Mouse (Mus musculus) heart, adult 18-20 months (tissue): Measurements from ENCODE around the gene Adam1b. TPM values are rescaled to one million over a fixed set of nuclear protein-coding genes. Genes with fewer than 3 reads are reported as not detected.
A peak's percentile ranks its signal among the peaks of the same experiment; 100 is the strongest.

Source experiments
- DNase-seq, 2 experiments: peaks; one replicate each; pipeline ENCODE4 v3.0.0; 2021 to 2022; ENCODE audit warnings: mixed read lengths in 1 of 2
- total RNA-seq, 2 experiments: library from RNA; stranded (reverse); gene quantifications; 2 replicates each; pipeline ENCODE4 v1.2.3; 2021

Adam1b gene
- total RNA-seq, 2 experiments from 2014 or later = not detected

DNA sequence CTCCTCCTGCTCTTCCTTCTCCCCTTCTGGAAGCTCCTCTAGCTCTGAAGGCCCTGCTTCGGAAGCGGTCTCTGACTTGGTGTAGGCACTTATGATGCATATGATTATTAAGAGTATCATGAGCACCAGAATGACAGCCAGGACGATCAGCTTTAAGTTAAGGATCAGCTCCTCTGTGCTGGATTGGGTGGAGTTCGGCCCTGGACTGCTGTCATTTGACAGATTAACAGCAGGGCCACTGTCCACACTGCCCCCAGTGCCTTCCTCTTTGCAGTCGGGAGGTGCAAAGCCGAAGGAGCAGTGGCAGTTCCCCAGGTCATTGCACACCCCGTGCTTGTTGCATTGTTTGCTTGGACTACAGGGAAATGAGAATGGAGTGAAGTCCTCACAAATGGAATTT, 2.5 kb downstream of the Adam1b start:
- no peak for DNase-seq

DNA sequence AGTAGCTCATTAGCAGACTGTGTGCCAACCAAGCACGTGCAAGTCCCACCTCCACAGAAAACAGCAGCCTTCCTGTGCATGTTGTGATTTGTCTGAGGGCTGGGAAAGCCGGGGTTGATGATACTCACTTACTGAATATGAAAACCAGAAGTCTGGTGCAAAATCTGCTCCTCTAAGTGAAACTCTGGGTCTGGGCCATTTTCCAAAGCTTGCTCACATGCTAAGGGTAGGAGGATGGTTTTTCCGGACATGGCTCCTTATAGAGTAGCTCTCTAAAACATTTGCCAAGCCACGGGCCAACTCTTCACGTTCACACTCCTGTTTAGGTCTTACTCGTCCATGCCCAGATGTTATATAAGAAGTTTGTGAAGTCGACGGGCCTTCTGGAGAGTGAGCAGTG, 9.9 kb downstream of the Adam1b start:
- DNase-seq = no peak

DNA sequence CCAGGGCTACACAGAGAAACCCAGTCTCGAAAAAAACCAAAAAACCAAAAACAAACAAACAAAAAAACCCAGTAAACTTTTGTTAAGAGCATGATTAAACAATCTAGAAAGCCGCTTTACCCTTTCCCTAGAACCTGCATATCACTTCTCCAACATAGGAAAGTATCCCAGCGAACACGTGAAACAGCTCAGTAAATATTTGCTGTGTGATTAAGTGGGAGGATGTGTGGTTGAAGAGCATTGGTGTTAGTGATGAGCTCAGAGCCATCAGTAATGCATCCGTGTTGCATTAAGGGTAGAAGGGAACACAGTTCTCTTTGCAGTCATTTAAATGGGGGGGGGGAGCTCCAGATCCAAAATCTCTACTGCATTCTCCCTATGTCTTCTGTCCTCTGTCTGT, 18.4 kb downstream of the Adam1b start:
- no peak for DNase-seq

DNA sequence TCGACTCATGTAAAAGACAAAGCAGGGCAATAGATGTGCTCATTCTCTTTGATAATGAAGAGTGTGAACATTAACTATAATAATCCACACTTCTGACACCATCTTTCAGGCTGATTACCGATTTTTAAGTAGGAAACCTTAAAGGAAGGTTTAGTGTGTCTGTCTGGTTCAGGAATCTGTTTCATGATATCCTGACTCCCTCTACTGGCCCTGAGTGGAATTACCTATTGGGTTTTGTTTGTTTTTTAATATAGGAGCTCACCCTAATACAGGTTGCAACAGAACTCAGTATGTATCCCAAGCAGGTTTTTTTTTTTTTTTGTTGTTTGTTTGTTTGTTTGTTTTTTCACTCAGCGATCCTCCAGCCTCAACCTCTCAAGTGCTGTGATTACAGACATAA, 25.6 kb downstream of the Adam1b start:
- DNase-seq = peak; percentile 35 to 69

DNA sequence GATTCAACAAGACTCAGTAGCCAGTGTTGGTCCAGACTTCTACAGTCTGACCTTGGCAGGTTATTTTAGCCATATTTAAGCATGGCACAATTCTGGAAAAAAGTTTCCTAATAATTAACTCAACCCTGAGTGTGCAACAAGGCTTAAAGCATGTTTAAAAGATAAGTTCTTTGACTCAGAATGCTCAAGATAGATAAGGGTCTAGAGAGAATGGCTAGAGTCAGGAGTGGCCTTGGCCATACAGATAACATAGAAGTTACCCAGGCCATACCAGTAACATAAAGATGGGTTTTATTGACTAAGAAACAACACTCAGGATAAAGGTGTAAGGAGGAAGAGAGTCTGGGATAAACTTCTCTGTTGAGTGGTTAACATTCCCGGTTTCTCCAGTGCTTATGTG, 27.2 kb downstream of the Adam1b start:
- DNase-seq = no peak

- no peak for DNase-seq
These were observed 28.6 kb downstream of the Adam1b start for GRCm38 (mm10) chr5:121474610-121475009.

DNA sequence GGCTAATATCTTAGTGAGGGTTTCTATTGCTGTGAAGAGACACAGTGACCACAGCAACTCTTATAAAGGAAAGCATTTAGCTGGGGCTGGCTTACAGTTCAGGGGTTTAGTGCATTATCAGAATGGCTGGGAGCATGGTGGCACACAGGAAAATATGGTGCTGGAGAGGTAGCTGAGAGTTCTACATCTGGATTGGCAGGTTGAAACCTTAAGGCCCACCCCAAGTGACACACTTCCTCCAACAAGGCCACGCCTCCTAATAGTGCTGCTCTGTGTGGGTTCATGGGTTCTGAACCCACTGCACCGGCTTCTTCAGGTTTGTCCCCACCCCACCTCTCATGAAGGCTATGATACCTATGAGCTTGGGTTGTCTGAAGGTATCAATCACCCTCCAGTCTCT, 30.8 kb downstream of the Adam1b start:
- DNase-seq = no peak

DNA sequence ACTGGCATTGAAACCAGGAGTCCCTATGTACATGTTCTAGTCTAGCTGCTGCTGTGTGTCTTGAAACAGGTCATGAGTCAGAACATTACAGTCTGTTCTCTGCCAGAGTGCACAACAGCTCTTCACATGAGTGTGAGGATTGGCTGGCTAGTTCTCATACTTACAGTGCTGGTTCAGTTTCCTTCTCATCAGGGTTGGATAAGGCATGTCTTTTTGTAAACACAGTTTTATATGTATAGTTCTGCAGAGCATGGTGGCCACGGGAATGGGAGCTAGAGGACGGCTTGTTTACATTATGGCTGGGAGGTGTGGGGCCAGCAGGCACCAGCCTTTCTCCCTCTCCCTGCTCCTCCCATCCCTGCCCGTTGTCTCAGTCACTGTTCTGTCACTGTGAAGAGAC, 33.7 kb downstream of the Adam1b start:
- DNase-seq = no peak

- DNase-seq = no peak
These were observed 39.5 kb downstream of the Adam1b start for GRCm38 (mm10) chr5:121463601-121464250.

DNA sequence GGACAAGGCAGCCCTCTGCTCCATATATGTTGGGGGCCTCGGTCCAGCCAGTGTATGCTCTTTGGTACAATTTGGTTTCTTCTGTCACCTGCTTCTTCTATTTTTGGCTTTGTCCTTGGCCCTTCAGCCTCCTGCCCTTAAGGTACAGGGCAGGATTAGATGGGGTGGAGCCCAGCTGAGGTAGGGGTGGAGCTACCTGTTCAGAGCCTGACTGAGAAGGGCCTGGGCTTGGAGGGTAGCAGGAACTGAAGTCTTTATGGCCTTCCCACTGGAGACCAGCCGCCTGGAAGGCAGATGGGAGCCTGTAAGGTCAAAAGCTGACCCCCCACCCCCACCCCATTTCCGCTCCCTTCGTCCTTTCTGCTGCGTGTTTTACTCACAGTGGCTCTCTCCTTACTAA, 40.3 kb downstream of the Adam1b start:
- DNase-seq = no peak

DNA sequence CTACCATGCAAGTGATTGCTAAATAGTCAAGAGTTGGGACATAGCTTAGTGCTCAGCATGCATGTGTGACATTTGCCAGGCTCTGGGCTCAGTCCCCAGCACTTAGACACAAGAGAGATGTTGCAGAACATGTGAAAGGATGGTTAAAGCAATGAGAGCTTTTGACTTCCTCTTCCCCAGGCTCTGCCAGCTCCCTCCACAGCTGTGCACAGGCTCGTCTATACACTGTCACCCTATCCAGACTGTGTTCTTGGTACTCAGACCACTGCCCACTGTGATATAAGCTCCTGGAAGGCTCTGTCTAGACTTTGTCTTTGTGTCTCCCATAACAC, 41.1 kb downstream of the Adam1b start:
- DNase-seq = no peak

GRCm38 (mm10) chr5:121461339-121462170, 41.7 kb downstream of the Adam1b start:
- DNase-seq = no peak

- no peak for DNase-seq
These were observed 47.5 kb downstream of the Adam1b start for GRCm38 (mm10) chr5:121455510-121456265.

- no peak for DNase-seq
These were observed 48.8 kb downstream of the Adam1b start for GRCm38 (mm10) chr5:121454503-121454782.

- DNase-seq = peak; percentile 44 to 56
These were observed 49.3 kb downstream of the Adam1b start for GRCm38 (mm10) chr5:121453743-121454502.

DNA sequence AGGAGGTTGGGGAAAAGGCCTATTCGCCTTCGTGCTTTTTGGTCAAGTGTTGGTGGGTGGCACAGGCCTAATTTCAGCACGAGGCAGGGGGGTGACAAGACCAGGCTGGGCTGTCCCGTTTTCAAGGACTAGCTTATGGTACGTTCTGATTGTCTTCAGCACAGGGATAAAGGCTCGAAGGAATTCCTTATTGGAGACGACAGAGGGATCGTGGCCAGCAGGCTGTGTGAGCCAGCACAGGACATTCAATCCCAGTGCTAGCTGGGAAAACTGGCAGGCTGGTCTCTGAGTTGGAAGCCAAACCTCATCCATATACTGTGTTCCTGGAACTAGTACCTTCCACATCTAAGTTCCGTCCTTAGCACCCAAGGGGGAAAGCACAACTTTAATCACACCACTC, 50.3 kb downstream of the Adam1b start:
- DNase-seq = peak in 1 of 2 experiments; percentile 70

GRCm38 (mm10) chr5:121452026-121452869, 51.0 kb downstream of the Adam1b start, which contains the start of gene Erp29:
Gene Erp29, minus strand, starts transcription at chr5:121452506.
- peak; percentile 98 to 99 for DNase-seq

DNA sequence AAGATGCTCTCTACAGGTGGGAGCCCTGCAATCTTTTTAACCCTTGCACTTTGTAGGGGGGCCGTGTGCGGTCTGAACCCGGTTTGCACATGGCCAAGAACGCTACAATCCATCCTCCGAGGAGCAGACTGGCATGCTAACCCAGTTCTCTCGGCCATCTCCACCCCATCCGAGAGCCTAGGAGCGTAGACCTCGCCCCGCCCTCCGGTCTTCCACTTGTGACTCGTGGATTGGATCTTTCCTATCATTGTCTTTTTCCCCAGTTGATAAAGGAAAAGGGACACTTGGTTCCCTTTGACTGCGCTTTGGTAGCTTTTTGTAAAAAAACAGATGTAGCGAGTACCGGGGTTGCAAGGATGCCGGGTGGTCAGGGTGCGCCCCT, 51.6 kb downstream of the Adam1b start, which contains the start of gene Tmem116:
TSS of gene Tmem116 (plus strand) at position 250 of the 382 bp plus-strand sequence.
- peak; percentile 40 to 45 for DNase-seq

DNA sequence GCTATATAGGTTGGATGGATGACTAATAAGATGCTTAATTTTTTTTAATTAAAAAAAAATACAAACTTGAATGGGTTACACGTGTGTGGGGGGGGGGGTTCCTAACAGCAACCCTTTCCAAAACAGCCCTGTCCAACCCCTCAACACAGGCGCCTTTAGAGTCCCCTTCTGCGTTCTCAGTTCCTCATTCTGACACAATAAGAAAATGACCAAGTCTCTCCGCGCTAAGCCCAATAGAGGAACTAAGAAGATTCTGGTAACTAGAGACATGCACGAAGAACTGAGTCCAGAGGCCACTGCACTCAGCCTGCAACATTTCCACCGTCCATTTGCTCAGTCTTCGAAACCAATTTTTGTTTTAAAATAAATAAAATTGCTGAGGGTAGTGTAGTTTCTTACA, 52.0 kb downstream of the Adam1b start:
- DNase-seq = peak; percentile 27 to 57

- no peak for DNase-seq
These were observed 52.8 kb downstream of the Adam1b start for GRCm38 (mm10) chr5:121450476-121450875.
